Mouse (Mus musculus) small intestine, adult 2 months (tissue): ENCODE measurements around the gene Gm17490. TPM values are rescaled to one million over a fixed set of nuclear protein-coding genes. Genes with fewer than 3 reads are reported as not detected.

Experiments
- H3K27ac ChIP-seq: fragments of 200-500 bp; 2 replicates; pipeline ENCODE4 v1.5.1; 2012; ENCODE audit warnings: low read depth, low read length, control low read depth, inconsistent platforms; ENCODE audit not compliant: insufficient read depth
- H3K27me3 ChIP-seq: fragments of 200-500 bp; 2 replicates; pipeline ENCODE4 v1.6.1; 2012; ENCODE audit warnings: mild to moderate bottlenecking, moderate library complexity, low read length, inconsistent platforms; ENCODE audit not compliant: control insufficient read depth, insufficient read depth
- H3K36me3 ChIP-seq: fragments of 200-500 bp; 2 replicates; pipeline ENCODE4 v1.6.1; 2012; ENCODE audit warnings: mild to moderate bottlenecking, low read length, control low read depth, inconsistent platforms; ENCODE audit not compliant: control insufficient read depth, insufficient read depth
- H3K4me1 ChIP-seq: fragments of 200-500 bp; 2 replicates; pipeline ENCODE4 v1.6.1; 2012; ENCODE audit warnings: low read length, inconsistent platforms, mixed read lengths; ENCODE audit not compliant: control insufficient read depth, insufficient read depth, insufficient read length
- H3K4me3 ChIP-seq: fragments of 200-500 bp; 2 replicates; pipeline ENCODE4 v1.5.1; 2012; ENCODE audit warnings: low read depth, mild to moderate bottlenecking, control low read depth, inconsistent platforms, low read length, moderate library complexity
- CTCF ChIP-seq: fragments of 200-500 bp; IDR thresholded peaks from 2 replicates; pipeline ENCODE4 v1.5.1; 2012; ENCODE audit warnings: low read depth, mild to moderate bottlenecking, control low read depth, inconsistent platforms, low read length, moderate library complexity, mixed read lengths; ENCODE audit not compliant: insufficient replicate concordance, insufficient read length; ENCODE audit errors: extremely low read depth
- POLR2A ChIP-seq: fragments of 200-500 bp; IDR thresholded peaks from 2 replicates; pipeline ENCODE4 v1.6.1; 2012; ENCODE audit warnings: low read depth, mild to moderate bottlenecking, control low read depth, inconsistent platforms, low read length, moderate library complexity
- WGBS: fragments of 180-500 bp; shearing (Covaris S2); methylation state at CpG from one replicate; pipeline ENCODE4 v1.1.7; 2018; 5-methylcytosine and 5-hydroxymethylcytosine counted together
- polyA plus RNA-seq: library from polyadenylated mRNA; depleted of rRNA; stranded (reverse); fragments of >200 nt; gene quantifications from 2 replicates; pipeline ENCODE4 v1.2.3, GENCODE M21; 2012

Gene Gm17490
- polyA plus RNA-seq, 1 experiment = not detected

DNA sequence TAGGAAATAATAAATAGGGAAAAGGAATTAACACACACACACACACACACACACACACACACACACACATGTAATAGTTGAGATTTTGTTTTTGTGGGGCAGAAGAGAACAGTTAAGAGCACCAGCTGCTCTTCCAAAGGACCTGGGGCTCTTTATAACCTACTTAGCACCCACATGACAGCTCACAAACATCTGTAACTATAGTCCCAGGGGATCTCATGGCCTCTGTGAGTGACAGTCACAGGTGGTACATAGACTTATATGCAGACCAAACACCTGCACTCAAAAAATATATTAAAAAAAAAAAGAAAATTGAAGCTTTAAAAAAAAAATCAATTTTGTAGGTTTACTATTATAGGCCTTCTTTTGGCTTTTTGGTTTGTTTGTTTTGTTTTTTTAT lies 21.2 kb downstream of the Gm17490 start:
- TF ChIP-seq POLR2A (no peak), CTCF (no peak)
- H3K4me3 ChIP-seq = no peak overlapping the region

DNA sequence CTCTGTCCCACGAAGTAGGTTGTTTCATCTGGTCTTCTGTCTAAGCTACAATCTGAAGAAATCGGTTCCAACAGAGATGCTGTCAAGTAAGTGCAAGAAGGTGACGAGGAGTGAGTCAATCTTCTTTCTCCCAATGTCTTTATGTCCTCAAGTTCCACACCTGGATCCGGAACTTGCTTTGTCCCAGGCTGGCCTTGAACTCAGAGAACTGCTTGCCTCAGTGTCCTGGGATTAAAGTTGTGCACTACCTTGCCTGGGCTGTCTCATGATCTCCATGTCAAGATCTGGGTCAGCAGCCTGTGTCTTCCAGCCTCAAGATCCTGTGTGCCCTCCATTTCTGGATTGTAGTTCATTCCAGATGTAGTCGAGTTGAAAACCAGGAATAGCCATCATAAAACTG lies 22.0 kb downstream of the Gm17490 start, which contains the start of gene Rbm17:
Gene Rbm17 (minus strand): TSS at position 101 of the 400 bp plus-strand sequence.
- TF ChIP-seq POLR2A (no peak), CTCF (no peak)
- 89% methylated on average over 5 of the region's 5 CpGs for WGBS
- Histone ChIP-seq H3K4me1 (peaks cover 4% of the 10 kb centered on the region; the same call in 1 of the 2 replicates), H3K36me3 (peaks cover 5% of the 10 kb centered on the region), H3K27ac (0 out of 2 replicates have a peak within 1 kb of the TSS, but pooled peaks have one; percentile 26), H3K4me3 (peak within 1 kb of the TSS; percentile 87), H3K27me3 (no peaks in the 10 kb centered on the region)

More for the DNA sequence above, 21.2 kb downstream of the Gm17490 start:
- H3K27me3 ChIP-seq = no peaks in the 10 kb centered on the region
- H3K36me3 ChIP-seq = peaks cover 5% of the 10 kb centered on the region
- peaks cover 4% of the 10 kb centered on the region; the same call in 1 of the 2 replicates for H3K4me1 ChIP-seq
- no peak overlapping the region for H3K27ac ChIP-seq

DNA sequence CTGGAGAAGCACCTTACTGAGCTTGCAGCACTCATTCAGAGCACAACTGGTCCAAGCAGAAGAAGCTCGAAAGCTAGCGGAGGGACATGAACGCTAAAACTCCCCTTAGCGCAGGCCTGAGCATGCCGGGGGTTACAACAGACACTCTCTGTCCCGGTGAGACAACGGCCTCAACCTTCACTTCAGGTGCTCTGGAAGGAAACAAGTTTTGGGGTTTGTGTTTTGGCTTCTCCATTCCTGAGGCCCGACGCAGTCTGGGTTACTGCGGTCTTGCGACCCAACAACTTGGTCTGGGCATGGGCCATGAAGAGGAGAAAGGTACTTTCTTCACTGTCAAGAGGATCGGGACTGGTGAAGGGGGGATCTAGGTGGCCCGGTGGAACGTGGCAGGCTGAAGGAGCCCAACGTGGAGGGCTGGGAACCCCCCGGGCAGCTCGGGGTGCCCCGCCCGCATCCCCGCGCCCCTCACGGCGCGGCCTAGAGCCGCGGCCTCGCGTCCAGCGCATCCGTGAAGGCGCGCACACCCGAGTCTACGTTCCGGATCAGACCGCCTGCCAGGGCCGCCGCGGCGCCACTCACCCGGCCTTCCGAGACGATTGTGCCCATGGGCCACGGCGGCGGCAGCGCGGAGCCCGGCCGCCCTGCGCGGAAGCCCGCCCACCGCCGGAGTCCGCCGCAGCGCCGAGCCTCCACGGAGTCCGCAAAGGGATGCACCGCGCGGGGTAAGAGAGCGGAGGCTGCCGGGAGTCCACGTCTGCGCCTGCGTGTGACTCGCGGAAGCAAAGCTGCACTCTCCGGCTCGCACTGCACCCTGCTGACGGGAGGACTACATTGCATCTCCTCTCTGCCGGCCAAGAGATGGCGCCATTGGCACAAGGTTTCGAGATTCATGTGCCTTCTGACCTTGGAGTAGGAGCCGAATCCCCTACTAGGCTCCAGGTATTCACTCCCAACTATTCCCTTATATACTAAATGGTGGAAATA lies 23.3 kb downstream of the Gm17490 start:
- no peaks in the 10 kb centered on the region for H3K27me3 ChIP-seq
- H3K4me1 ChIP-seq = peaks cover 4% of the 10 kb centered on the region; the same call in 1 of the 2 replicates
- peaks cover 9% of the 10 kb centered on the region for H3K36me3 ChIP-seq
- H3K27ac ChIP-seq = 0 out of 2 replicates have a peak overlapping the region, but pooled peaks have one; percentile 26
- under 1% methylated on average over 78 of the region's 78 CpGs for WGBS
- TF ChIP-seq POLR2A (peak; percentile 81), CTCF (peak; percentile 100)
- H3K4me3 ChIP-seq = peak overlapping the region; percentile 87

DNA sequence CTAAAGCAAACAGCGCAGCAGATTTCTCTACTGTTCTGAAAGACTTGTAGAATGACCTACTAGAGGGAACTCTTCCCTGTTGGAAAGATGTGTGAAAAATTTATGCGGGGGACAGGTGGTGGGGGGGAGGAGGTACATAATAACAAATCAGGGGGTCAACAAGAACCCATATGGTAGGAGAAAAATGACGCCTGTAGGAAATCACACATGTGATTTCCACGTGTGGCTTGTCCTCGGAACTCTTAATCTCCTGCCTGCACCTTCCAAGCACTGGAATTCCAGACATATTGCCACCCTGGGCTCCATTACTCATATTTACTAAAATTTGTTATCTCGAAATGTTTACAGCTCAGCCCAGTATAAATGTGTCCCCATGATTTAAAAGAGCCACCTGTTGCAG lies 24.3 kb downstream of the Gm17490 start:
- WGBS = 52% methylated on average over 6 of the region's 6 CpGs
- TF ChIP-seq CTCF = no peak
- TF ChIP-seq POLR2A = no peak
- no peak overlapping the region for H3K4me3 ChIP-seq
- H3K27ac ChIP-seq = no peak overlapping the region
- peaks cover 4% of the 10 kb centered on the region; the same call in 1 of the 2 replicates for H3K4me1 ChIP-seq
- H3K27me3 ChIP-seq = no peaks in the 10 kb centered on the region
- peaks cover 15% of the 10 kb centered on the region for H3K36me3 ChIP-seq

DNA sequence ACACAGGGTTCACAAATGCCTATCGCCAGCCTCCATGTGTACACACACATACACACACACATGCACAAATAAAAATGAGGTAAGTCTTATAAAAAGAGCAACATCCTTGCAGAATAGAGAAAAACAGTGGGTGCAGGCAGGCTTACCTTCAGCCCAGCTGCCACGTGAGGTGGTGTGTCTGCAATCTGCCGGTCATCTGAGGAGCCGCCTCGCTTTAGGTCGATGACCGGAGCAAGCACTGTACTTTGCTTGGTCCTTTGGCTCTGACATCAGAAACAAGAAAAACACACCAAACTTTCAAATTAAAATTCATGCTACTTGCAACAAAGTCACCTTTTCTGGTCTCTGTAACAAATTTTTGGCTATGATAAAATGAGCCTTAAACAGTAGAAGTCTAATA lies 28.2 kb downstream of the Gm17490 start:
- Histone ChIP-seq H3K27ac (no peak overlapping the region), H3K4me3 (no peak overlapping the region), H3K27me3 (no peaks in the 10 kb centered on the region), H3K4me1 (peaks cover 4% of the 10 kb centered on the region; the same call in 1 of the 2 replicates), H3K36me3 (peaks cover 37% of the 10 kb centered on the region)
- WGBS = 96% methylated on average over 7 of the region's 7 CpGs
- TF ChIP-seq CTCF = no peak
- no peak for TF ChIP-seq POLR2A

DNA sequence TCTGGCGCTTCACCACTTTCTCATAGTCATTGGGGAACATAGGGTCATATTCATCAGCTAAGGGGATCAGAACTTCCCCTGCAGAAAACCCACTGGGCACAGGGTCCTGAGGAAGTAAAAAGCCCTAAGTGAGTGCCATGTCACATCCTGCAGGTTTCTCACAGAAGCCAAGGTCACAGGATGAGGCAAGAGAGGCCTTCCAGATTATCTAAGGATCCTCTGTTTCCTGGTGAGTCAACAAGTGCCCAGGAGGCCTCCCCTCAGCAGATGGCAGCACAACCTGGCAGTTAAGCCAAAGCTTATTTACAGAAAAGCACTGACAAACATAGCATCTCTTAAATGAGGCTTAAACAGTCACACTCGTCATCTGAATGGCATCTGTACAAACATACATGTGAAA lies 29.4 kb downstream of the Gm17490 start:
- no peak overlapping the region for H3K4me3 ChIP-seq
- 66% methylated on average over 2 of the region's 2 CpGs for WGBS
- no peak for TF ChIP-seq CTCF
- no peaks in the 10 kb centered on the region for H3K27me3 ChIP-seq
- no peaks in the 10 kb centered on the region for H3K4me1 ChIP-seq
- H3K36me3 ChIP-seq = peaks cover 48% of the 10 kb centered on the region
- H3K27ac ChIP-seq = no peak overlapping the region

DNA sequence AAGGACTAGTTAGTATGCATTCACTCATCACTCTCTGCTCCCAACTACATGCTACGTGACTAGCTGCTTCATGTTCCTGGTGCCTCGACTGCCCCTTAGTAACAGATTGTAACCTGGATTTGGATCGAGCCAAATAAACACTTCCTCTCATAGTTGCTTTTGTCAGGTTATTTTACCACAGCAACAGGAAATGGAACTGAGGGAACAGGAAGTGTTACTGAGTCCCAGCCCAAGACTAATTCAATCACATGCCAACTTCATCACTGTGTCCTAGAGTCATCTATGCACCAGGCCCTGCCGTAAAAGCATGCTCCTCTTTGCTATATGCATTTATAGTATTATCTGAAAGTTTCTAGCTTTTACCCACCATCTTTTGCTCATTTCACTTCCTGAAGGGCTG lies 38.1 kb downstream of the Gm17490 start:
- Histone ChIP-seq H3K27ac (no peak overlapping the region), H3K27me3 (no peaks in the 10 kb centered on the region), H3K36me3 (peaks cover 75% of the 10 kb centered on the region), H3K4me3 (no peak overlapping the region), H3K4me1 (no peaks in the 10 kb centered on the region)
- 85% methylated on average over 4 of the region's 4 CpGs for WGBS
- no peak for TF ChIP-seq CTCF
- TF ChIP-seq POLR2A = no peak
